Mouse (Mus musculus): ENCODE results near the gene Acsl3. TPM values are rescaled to one million over a fixed set of nuclear protein-coding genes. Genes with fewer than 3 reads are reported as not detected.

Gene Acsl3
- polyA plus RNA-seq, 1 experiment from 2014 or later = 78.8 TPM

DNA sequence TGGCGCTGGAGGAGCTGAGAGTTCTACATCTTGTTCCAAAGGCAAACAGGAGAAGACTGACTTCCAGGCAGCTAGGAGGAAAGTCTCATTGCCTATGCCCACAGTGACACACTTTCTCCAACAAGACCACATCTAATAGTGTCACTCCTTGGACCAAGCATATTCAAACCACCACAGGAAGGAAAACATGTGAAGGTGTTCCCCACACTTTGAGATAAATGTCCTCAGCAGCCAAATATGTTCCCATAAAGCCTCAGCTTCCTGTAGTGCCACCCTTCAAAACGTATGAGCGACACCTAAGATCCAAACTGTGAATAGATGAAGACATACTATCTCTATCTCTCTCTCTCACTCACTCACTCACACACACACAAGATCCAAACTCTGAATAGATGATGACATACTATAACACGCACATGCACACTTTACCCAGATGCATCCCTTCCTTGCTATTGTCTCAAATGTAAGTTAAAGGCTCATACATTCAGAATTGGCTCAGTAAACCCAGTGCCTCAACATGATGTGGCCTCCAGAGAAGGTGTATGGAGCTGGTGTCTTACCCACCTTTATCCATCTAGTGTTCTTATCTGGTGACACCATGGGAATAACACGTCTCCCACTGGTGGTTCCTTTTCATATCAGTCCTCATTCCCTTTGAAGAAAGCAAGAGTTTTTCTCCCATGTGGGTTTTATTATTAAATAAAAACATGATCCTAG lies 53.1 kb downstream of the Acsl3 start:
- H3K4me1 ChIP-seq (replicated peaks) = peaks cover 4% of the 10 kb centered on the region; the same call in 1 of the 2 replicates
- ATAC-seq (ENCODE audit: insufficient number of reproducible peaks, insufficient read depth, low FRiP score, low TSS enrichment, low read depth) = no peak
- H3K9me3 ChIP-seq = no peaks in the 10 kb centered on the region
- H3K4me2 ChIP-seq = no peak overlapping the region
- peaks cover 15% of the 10 kb centered on the region; the same call in 1 of the 2 replicates for H3K36me3 ChIP-seq
- H3K9ac ChIP-seq (replicated peaks) = no peak overlapping the region
- H3K27me3 ChIP-seq = no peaks in the 10 kb centered on the region
- no peak overlapping the region for H3K4me3 ChIP-seq (replicated peaks)
- 85% methylated on average over 5 of the region's 5 CpGs for WGBS
- no peak overlapping the region for H3K27ac ChIP-seq

DNA sequence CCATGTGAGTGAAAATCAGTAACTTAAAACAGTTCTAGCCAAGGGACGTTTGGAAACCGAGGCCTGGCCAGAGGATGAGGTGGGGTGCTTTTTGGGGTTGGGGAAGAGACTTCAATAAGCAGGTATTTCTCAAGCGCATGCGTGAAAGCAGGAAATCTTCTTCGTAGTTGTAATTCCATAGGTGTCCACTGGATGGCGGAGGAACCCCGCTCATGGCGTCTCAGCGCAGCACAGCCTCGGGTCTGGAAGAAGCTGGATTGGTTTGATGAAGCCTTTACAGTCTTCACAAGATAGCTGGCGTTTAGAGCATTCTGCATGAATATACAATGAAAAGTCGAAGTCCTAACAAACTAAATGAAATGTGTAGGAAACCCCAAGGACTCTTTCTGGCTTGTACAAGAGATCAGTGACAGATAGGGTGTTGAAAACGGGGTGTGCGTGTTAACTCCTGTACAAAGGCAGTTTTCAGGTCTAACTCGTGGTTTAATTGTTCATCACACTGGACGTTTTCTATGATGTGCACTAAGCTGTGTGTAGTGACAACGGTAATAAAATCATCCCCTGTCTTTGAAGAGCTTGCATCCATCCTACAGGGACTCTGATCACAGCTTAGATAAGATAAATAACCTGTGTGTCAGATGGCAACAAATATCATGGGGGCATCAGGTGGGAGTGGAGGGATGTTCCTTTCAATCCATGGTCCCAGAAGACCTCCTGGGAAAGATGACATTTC lies 67.0 kb downstream of the Acsl3 start:
- Histone ChIP-seq H3K9ac (replicated peaks) (no peak overlapping the region), H3K4me2 (no peak overlapping the region), H3K27me3 (no peaks in the 10 kb centered on the region), H3K4me3 (replicated peaks) (no peak overlapping the region), H3K9me3 (no peaks in the 10 kb centered on the region), H3K36me3 (no peaks in the 10 kb centered on the region), H3K27ac (no peak overlapping the region), H3K4me1 (replicated peaks) (peaks cover 4% of the 10 kb centered on the region; the same call in 1 of the 2 replicates)
- WGBS = 17% methylated on average over 17 of the region's 17 CpGs
- ATAC-seq (ENCODE audit: insufficient number of reproducible peaks, insufficient read depth, low FRiP score, low TSS enrichment, low read depth) = no peak

DNA sequence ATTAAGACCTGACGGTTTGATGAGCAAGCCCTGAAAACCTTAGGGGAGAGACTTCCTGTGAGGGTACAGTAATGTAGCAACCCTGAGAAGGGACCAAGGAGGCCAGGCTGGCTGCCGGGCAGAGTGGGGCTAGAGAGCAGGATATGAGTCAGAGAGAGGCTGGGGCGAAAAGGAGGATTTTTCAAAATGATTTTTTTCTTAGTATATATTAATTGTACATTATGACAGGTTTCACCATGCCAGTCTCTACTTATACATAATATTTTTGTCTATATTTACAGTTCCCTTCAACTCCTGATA lies 67.5 kb downstream of the Acsl3 start:
- no peak for ATAC-seq (ENCODE audit: insufficient number of reproducible peaks, insufficient read depth, low FRiP score, low TSS enrichment, low read depth)
- Histone ChIP-seq H3K9ac (replicated peaks) (no peak overlapping the region), H3K27ac (no peak overlapping the region), H3K4me3 (replicated peaks) (no peak overlapping the region), H3K27me3 (no peaks in the 10 kb centered on the region), H3K4me2 (no peak overlapping the region), H3K9me3 (no peaks in the 10 kb centered on the region), H3K36me3 (no peaks in the 10 kb centered on the region), H3K4me1 (replicated peaks) (peaks cover 4% of the 10 kb centered on the region; the same call in 1 of the 2 replicates)
- WGBS = 63% methylated on average over 3 of the region's 3 CpGs

DNA sequence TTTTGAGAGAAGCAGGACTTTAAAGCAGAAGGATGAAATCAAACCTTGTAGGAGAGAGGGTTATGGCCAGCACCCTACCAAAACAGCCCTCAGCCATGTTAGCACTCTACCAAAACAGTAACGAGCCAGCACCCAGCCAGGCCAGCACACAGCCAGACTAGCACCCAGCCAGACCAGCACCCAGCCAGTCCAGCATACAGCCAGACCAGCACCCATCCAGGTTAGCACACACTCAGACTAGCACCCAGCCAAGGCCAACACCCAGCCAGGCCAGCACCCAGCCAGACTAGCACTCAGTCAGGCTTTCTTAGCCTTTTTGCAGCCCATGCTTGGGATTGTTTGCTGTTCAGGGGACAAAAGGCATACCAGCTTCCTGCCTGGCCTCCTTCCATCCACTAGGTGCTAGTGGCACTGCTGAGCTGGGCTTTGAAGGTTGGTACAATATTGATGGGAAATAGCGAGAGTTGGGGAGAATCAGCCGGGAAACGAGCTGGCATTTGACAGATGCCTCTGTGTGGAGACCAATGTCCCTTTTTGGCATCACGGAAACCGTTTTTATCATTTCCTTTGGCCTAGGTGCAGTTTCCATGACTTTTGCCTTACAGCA lies 68.1 kb downstream of the Acsl3 start:
- ATAC-seq (ENCODE audit: insufficient number of reproducible peaks, insufficient read depth, low FRiP score, low TSS enrichment, low read depth) = no peak
- Histone ChIP-seq H3K36me3 (no peaks in the 10 kb centered on the region), H3K4me1 (replicated peaks) (peaks cover 4% of the 10 kb centered on the region; the same call in 1 of the 2 replicates), H3K27ac (no peak overlapping the region), H3K9ac (replicated peaks) (no peak overlapping the region), H3K4me3 (replicated peaks) (no peak overlapping the region), H3K27me3 (no peaks in the 10 kb centered on the region), H3K9me3 (no peaks in the 10 kb centered on the region), H3K4me2 (no peak overlapping the region)
- 55% methylated on average over 6 of the region's 6 CpGs for WGBS

DNA sequence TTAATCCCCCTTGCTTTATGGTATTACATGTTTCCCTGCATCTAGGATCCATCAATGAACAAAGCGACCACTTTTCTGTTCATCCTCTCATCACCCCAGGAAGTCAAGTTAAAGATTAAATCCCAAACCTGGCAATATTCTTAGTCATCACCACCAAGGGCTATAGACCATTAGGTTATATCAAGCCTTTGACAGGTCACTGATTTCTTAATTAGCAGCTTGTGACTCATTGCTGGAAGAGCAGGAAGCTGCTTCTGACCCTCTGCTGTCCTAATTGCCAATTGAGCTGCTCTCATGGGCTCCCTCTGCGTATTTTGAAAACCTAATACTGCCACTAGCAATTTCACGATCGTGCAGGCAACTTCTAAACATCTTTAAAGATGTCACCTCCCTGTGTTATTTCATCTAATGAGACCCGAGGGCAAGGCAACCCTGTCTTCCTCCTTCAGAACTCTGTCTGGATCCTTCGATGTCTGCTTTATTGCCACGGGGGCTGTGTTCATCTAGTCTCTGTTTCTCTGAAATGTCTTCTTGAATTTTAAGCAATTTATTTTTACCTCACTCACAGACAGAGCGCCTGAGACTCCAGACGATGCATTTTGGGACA lies 72.6 kb downstream of the Acsl3 start:
- Histone ChIP-seq H3K9me3 (no peaks in the 10 kb centered on the region), H3K36me3 (no peaks in the 10 kb centered on the region), H3K4me3 (replicated peaks) (no peak overlapping the region), H3K27ac (no peak overlapping the region), H3K27me3 (no peaks in the 10 kb centered on the region), H3K4me2 (no peak overlapping the region), H3K4me1 (replicated peaks) (peaks cover 4% of the 10 kb centered on the region; the same call in 1 of the 2 replicates), H3K9ac (replicated peaks) (no peak overlapping the region)
- WGBS = 71% methylated on average over 9 of the region's 9 CpGs
- no peak for ATAC-seq (ENCODE audit: insufficient number of reproducible peaks, insufficient read depth, low FRiP score, low TSS enrichment, low read depth)

DNA sequence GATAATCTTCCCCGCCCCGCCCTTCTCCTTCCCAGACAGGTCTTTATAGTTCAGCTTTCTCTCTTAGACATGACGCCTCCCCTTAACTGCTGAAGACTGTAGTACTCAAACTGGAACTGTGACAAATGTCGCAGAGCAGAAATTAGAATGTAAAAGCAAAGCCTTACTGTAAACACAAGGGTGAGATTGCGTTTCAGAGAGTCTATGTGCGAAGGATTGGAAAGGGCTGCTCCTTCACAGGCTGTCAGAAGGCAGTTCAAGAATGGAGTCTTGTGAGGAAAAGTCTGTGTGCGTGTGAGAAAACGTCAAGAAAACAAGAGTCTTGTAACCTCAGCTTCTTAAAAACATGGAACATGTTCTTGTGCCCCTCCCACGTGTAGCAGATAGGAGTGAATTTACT lies 74.7 kb downstream of the Acsl3 start:
- Histone ChIP-seq H3K4me3 (replicated peaks) (no peak overlapping the region), H3K9ac (replicated peaks) (no peak overlapping the region), H3K4me1 (replicated peaks) (no peaks in the 10 kb centered on the region), H3K9me3 (no peaks in the 10 kb centered on the region; the same call in 1 of the 2 replicates), H3K27me3 (no peaks in the 10 kb centered on the region), H3K27ac (no peak overlapping the region), H3K36me3 (no peaks in the 10 kb centered on the region), H3K4me2 (no peak overlapping the region)
- WGBS = 86% methylated on average over 9 of the region's 9 CpGs
- ATAC-seq (ENCODE audit: insufficient number of reproducible peaks, insufficient read depth, low FRiP score, low TSS enrichment, low read depth) = no peak

DNA sequence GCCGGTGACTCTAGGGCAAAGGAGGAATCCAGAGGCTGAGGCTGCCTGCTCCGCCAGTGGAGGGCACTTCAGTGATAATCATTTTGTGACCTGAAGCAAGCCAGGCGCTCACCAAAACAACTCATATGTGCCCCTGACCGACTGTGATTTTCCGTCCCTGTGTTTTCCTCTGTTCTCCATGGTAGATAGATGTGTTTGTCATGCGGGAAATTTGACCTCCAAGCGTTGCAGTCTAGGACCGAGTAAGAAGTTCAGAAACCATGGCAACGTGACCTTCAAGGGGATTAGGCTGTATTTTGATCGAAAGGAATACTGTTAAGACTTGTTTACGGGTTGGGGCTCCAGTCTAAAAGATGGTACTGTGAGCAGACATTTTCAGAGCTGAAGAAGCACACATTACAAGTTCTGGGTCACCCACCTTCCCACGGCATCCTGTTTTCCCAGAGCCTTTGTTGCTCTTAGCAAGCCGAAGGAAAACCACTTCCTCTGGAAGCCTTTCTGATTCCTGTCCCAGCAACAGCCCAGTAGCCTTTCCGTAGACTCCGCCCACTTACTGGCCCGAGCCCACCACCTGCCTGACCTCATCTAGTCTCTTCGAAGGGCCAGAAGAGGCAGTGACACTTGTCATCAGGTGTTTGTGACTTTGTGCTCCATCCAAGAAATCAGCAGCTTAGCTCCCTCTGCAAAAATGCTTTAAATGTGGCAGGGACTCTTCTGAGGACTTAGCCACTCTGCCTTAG lies 76.8 kb downstream of the Acsl3 start:
- Histone ChIP-seq H3K4me2 (no peak overlapping the region), H3K27ac (no peak overlapping the region), H3K9ac (replicated peaks) (no peak overlapping the region), H3K4me3 (replicated peaks) (no peak overlapping the region), H3K27me3 (no peaks in the 10 kb centered on the region), H3K36me3 (no peaks in the 10 kb centered on the region), H3K9me3 (no peaks in the 10 kb centered on the region; the same call in 1 of the 2 replicates), H3K4me1 (replicated peaks) (0 out of 2 replicates have a peak, but pooled peaks cover 3% of the 10 kb centered on the region)
- ATAC-seq (ENCODE audit: insufficient number of reproducible peaks, insufficient read depth, low FRiP score, low TSS enrichment, low read depth) = no peak
- WGBS = 72% methylated on average over 17 of the region's 17 CpGs

DNA sequence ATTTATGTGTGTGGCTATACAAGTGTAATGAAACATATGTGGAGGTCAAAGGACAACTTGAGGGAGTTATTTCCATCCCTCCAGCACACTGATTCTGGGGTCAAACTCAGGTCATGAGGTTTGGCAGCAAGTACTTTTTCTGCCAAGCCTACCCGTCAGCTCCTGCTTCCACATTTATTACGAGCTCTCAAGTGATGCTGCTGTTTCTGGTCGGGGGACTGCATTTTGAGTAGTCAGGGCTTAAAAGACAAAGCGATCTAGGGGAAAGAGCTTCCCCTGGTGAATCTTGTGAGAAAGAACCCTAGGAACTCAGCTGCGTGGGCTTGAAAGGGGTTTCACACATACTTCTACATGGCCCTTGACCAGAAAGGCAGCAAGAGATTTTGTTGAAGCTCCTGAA lies 80.0 kb downstream of the Acsl3 start:
- WGBS = 47% methylated on average over 5 of the region's 5 CpGs
- no peak overlapping the region for H3K4me2 ChIP-seq
- H3K36me3 ChIP-seq = no peaks in the 10 kb centered on the region
- H3K9ac ChIP-seq (replicated peaks) = no peak overlapping the region
- H3K4me1 ChIP-seq (replicated peaks) = 0 out of 2 replicates have a peak, but pooled peaks cover 3% of the 10 kb centered on the region
- no peaks in the 10 kb centered on the region for H3K27me3 ChIP-seq
- no peak overlapping the region for H3K27ac ChIP-seq
- H3K4me3 ChIP-seq (replicated peaks) = no peak overlapping the region
- H3K9me3 ChIP-seq = no peaks in the 10 kb centered on the region; the same call in 1 of the 2 replicates
- ATAC-seq (ENCODE audit: insufficient number of reproducible peaks, insufficient read depth, low FRiP score, low TSS enrichment, low read depth) = no peak

DNA sequence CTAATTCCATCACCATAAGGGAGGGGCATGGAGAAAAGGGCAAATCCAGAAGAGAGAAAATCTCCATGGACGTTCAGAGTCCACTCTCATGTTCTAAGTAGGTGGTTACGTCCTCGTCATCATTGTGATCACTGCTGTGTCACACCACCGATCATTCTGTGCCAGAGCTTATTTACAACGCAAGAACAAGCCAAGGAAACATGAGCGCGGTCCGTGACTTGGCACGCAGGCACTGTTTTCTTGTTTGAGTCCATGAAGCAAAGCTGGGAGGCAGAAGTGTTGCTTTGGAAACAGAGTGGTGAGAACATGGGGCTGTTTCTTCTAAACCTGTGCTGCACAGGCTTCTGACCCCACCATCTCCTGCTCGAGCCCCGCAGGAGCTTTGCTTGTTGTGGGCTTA lies 83.1 kb downstream of the Acsl3 start:
- no peak overlapping the region for H3K9ac ChIP-seq (replicated peaks)
- no peaks in the 10 kb centered on the region; the same call in 1 of the 2 replicates for H3K9me3 ChIP-seq
- no peak overlapping the region for H3K27ac ChIP-seq
- H3K4me2 ChIP-seq = no peak overlapping the region
- no peak for ATAC-seq (ENCODE audit: insufficient number of reproducible peaks, insufficient read depth, low FRiP score, low TSS enrichment, low read depth)
- no peaks in the 10 kb centered on the region for H3K27me3 ChIP-seq
- H3K4me1 ChIP-seq (replicated peaks) = 0 out of 2 replicates have a peak, but pooled peaks cover 3% of the 10 kb centered on the region
- 92% methylated on average over 11 of the region's 11 CpGs for WGBS
- H3K36me3 ChIP-seq = no peaks in the 10 kb centered on the region
- no peak overlapping the region for H3K4me3 ChIP-seq (replicated peaks)

DNA sequence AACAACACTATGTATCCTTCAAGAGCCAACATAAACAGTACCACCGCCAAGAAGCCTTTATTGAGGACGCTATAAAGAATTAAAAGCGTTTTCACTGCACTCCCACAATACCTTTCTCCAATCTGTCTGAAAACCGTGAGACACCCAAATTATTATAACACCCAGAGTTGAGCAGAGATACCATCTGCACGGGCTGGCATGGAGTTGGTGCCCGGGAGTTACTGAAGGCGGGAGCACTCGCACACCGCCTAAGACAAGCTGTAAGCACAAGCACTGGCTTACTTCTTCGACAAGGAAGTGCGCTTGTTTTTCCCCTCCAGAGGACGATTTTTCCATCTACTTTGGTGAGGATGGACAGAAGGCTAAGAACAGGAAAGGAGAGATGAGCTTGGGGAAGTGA lies 84.6 kb downstream of the Acsl3 start:
- no peak overlapping the region for H3K4me3 ChIP-seq (replicated peaks)
- WGBS = 88% methylated on average over 12 of the region's 12 CpGs
- no peak overlapping the region for H3K27ac ChIP-seq
- 0 out of 2 replicates have a peak, but pooled peaks cover 3% of the 10 kb centered on the region for H3K4me1 ChIP-seq (replicated peaks)
- no peaks in the 10 kb centered on the region for H3K36me3 ChIP-seq
- no peaks in the 10 kb centered on the region for H3K27me3 ChIP-seq
- H3K9ac ChIP-seq (replicated peaks) = no peak overlapping the region
- no peak overlapping the region for H3K4me2 ChIP-seq
- ATAC-seq (ENCODE audit: insufficient number of reproducible peaks, insufficient read depth, low FRiP score, low TSS enrichment, low read depth) = no peak
- no peaks in the 10 kb centered on the region for H3K9me3 ChIP-seq

Data from limb, embryonic 12.5 days (tissue).